In genomic region chr7:64906955-64907354, GRCm38 (mm10) we compare ENCODE assay signal across 10 mouse cellular contexts.
"Had no signal": no experiment of that assay in that cellular context is flagged by ENCODE, and none has a peak within 500 bp of the region (broad histone marks: within the 10 kb centered on the region; RNA-seq: fewer than 3 reads in every experiment).

No protein-coding gene starts in this region.

- DNase-seq: kidney, adult 11 months; kidney, adult 9 months; kidney, postnatal 14 days; kidney, postnatal 4 days; left cerebral cortex, postnatal 4 days; liver, postnatal 0 days; lung, embryonic 14.5 days; lung, postnatal 36 days; thymus, adult 2 months; thymus, postnatal 14 days had no signal
